Mouse (Mus musculus) ES-E14 (cell line): ENCODE data around the gene Ostf1. TPM values are rescaled to one million over a fixed set of nuclear protein-coding genes. Genes with fewer than 3 reads are reported as not detected.

Experiments used
- DNase-seq: peaks from one replicate; pipeline ENCODE4 v3.0.0-alpha.2; 2013; ENCODE audit warnings: low read depth, low spot score
- H3K27ac ChIP-seq: 2 replicates; pipeline ENCODE4 v1.5.1; 2012; ENCODE audit warnings: low read depth, mild to moderate bottlenecking, low read length, moderate library complexity, mixed read lengths; ENCODE audit not compliant: poor library complexity, insufficient read depth, severe bottlenecking
- H3K36me3 ChIP-seq: 2 replicates; pipeline ENCODE4 v1.6.1; 2012; ENCODE audit warnings: mild to moderate bottlenecking, low read length, moderate library complexity, mixed read lengths; ENCODE audit not compliant: control insufficient read depth, poor library complexity, insufficient read depth, severe bottlenecking
- H3K4me1 ChIP-seq, 2 experiments: fragments of 150-350 bp in 1 of 2; sonication (generic) in 1 of 2; 2 replicates each; pipeline ENCODE4 v1.6.1; 2012; ENCODE audit warnings: low read length in 2 of 2, mild to moderate bottlenecking in 1 of 2, mixed read lengths in 1 of 2; ENCODE audit not compliant: control insufficient read depth in 2 of 2, insufficient read depth in 2 of 2, poor library complexity in 1 of 2
- H3K4me3 ChIP-seq, 2 experiments: fragments of 150-350 bp in 1 of 2; sonication (generic) in 1 of 2; 2 replicates each; pipeline ENCODE4 v1.5.1; 2012; ENCODE audit warnings: low read length in 2 of 2, low read depth in 1 of 2, mild to moderate bottlenecking in 1 of 2, mixed read lengths in 1 of 2; ENCODE audit not compliant: insufficient read depth in 1 of 2, poor library complexity in 1 of 2, severe bottlenecking in 1 of 2
- H3K9ac ChIP-seq: 2 replicates; pipeline ENCODE4 v1.6.1; 2012; ENCODE audit warnings: low read depth, mild to moderate bottlenecking, low read length, mixed read lengths; ENCODE audit not compliant: poor library complexity, insufficient read depth, severe bottlenecking
- H3K9me3 ChIP-seq: fragments of 150-350 bp; sonication (generic); 2 replicates; pipeline ENCODE4 v1.6.1; 2012; ENCODE audit warnings: low read depth, mild to moderate bottlenecking, low read length; ENCODE audit not compliant: control insufficient read depth, insufficient read depth
- CHD2 ChIP-seq: IDR thresholded peaks from 2 replicates; pipeline ENCODE4 v1.6.1; 2014; ENCODE audit warnings: mild to moderate bottlenecking, low read depth, low read length, inconsistent platforms
- HCFC1 ChIP-seq: IDR thresholded peaks from 2 replicates; pipeline ENCODE4 v1.6.1; 2012; ENCODE audit warnings: low read length, inconsistent platforms, borderline replicate concordance; ENCODE audit not compliant: insufficient read depth
- MAFK ChIP-seq: IDR thresholded peaks from 2 replicates; pipeline ENCODE4 v1.6.1; 2014; ENCODE audit warnings: mild to moderate bottlenecking, low read depth, low read length, inconsistent platforms; ENCODE audit not compliant: insufficient read depth
- ZC3H11A ChIP-seq: IDR thresholded peaks from 2 replicates; pipeline ENCODE4 v1.6.1; 2012; ENCODE audit warnings: low read depth, mild to moderate bottlenecking, inconsistent platforms, low read length, borderline replicate concordance
- ZNF384 ChIP-seq: IDR thresholded peaks from 2 replicates; pipeline ENCODE4 v1.6.1; 2012; ENCODE audit warnings: low read depth, low read length, inconsistent platforms
- in situ Hi-C, 2 experiments: fragments of 600-800 bp; cut with MboI; formaldehyde crosslinking; loops; one replicate each; pipeline ENCODE4 v1.15.1; 2025; ENCODE audit warnings: low sequenced_read_pairs in 2 of 2, inconsistent platforms in 1 of 2; ENCODE audit not compliant: unreplicated experiment in 2 of 2
- total RNA-seq: library from RNA; depleted of rRNA; stranded (reverse); fragments of 300-350 nt; gene quantifications from 2 replicates; pipeline ENCODE4 v1.2.3, GENCODE M21; 2012

Gene Ostf1
- total RNA-seq, 1 experiment = 45.5 TPM

DNA sequence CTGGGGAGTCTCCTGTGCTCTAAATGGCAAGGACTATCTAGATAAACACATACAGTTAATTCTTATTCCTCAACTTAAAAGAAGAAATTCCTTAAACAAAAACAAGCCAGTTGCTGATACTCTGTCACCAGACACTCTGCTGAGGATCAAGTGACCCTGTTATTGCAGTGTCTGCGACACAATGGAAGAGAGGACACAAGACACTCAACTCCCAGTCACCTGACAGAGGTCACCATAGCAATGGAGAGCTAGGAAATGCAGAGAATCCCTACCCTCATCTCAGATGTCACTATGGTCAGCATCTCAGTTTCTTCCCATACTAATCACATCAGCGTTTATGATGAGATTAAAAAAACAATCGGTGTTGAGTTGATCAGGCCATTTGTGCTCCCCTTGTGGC, 58.2 kb downstream of the Ostf1 start:
- H3K36me3 ChIP-seq = no peaks in the 10 kb centered on the region
- no peak for DNase-seq
- H3K4me1 ChIP-seq = peaks cover 0 to 5% of the 10 kb centered on the region in 2 experiments; a peak in 2 of 4 replicates
- TF ChIP-seq CHD2 (no peak), HCFC1 (no peak)
- H3K27ac ChIP-seq = no peak overlapping the region
- no peak overlapping the region for H3K9ac ChIP-seq
- in situ Hi-C loops = no loop called here
- no peaks in the 10 kb centered on the region for H3K9me3 ChIP-seq
- no peak overlapping the region for H3K4me3 ChIP-seq

DNA sequence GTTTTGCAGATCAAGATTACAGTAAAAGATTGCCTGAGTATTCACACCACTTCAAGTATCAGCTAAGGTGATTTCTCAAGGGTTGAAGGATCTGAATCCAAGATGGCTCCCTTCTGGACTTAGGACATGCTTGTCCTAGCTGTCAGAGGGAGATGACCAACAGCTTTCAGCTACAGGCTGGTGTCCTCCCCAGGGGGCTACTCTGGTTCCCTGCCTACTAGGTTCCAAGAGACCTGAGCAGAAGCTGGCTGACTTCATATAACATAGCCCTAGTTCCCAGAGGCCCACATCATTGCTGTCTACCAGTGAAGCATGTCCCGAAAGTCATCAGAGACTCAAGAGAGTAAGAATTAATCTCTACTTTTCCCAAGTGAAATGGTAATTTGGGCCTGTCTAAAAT, 62.1 kb downstream of the Ostf1 start:
- no peak overlapping the region for H3K27ac ChIP-seq
- no peak overlapping the region for H3K4me3 ChIP-seq
- no peaks in the 10 kb centered on the region for H3K9me3 ChIP-seq
- no peak overlapping the region for H3K9ac ChIP-seq
- H3K36me3 ChIP-seq = no peaks in the 10 kb centered on the region
- in situ Hi-C loops = no loop called here
- no peak for DNase-seq
- no peak for TF ChIP-seq ZC3H11A
- no peak for TF ChIP-seq ZNF384
- no peak for TF ChIP-seq HCFC1
- no peak for TF ChIP-seq CHD2
- TF ChIP-seq MAFK = no peak
- peaks cover 0 to 5% of the 10 kb centered on the region in 2 experiments; a peak in 2 of 4 replicates for H3K4me1 ChIP-seq

DNA sequence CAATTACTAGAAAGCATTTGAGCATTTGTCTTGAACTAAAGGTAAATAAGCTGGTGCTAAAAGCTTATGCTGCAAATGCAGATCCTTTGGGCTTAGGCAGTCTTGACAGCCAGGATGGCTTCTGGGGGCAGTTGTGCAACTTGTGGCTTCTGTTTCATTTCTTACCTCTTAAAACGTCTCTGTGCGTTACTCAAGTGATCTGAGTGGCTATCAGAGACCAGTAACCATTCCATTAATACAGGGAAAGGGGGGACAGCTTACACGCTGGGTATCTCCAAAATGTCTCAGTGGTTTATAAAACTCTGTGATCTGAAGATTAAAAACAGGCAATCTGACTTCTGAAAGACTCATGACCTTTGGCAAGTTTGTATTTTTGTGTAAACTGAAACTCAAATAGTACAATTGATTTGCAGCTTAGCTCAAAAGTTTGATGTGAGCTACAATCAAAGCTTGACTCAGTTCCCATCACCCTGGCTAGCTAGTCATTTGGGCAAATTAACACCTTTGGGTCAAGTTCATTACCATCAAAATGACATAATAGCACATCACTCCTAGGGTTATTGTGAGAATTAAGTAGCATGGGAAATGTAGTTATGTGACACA, 62.7 kb downstream of the Ostf1 start:
- H3K36me3 ChIP-seq = no peaks in the 10 kb centered on the region
- H3K4me3 ChIP-seq = no peak overlapping the region
- no peak overlapping the region for H3K9ac ChIP-seq
- DNase-seq = no peak
- H3K4me1 ChIP-seq = peaks cover 0 to 3% of the 10 kb centered on the region in 2 experiments; a peak in 2 of 4 replicates
- H3K9me3 ChIP-seq = no peaks in the 10 kb centered on the region
- TF ChIP-seq ZNF384 = no peak
- TF ChIP-seq CHD2 = no peak
- no peak for TF ChIP-seq MAFK
- TF ChIP-seq HCFC1 = no peak
- TF ChIP-seq ZC3H11A = no peak
- in situ Hi-C loops = no loop called here
- no peak overlapping the region for H3K27ac ChIP-seq

DNA sequence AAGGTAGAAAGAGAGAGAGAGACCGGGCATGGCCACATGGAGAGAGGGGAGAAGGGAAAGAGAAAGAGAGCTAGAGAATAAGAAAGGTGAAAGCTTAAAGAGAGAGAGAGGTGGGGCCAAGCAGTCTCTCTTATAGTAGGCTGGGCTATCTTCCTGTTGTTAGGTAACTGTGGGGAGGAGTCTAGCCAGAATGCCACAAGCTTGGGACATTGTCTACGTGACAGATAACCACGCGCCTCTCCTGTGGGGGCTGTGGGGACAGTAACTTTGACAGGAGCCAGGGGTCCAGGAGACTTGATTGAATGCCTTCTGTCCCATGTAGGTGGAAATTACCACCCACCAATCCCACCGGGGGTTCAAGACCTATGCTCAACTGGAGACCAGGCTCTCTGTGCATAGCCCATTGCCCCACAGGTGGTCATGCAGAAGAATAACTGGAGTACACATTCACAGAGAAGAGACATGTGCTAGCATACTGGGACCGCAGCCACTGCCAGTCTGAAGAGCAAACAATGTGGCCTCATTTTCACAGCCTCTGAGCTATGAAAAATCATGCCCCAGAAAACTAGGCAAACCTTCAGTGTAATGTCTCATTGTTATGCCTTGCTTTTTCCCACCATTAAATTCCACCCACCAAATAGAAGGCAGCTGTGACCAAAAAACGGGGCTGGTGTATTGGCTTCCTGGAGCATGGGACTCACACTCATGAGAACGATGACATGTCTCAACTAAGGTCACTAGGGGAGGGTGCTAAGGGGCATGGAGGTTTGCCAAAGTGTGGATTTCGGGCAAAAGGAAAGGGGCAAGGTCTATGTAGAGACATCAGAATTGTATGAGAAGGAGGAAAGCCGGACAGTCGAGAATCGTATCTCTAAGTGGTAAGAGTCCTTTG, 63.4 kb downstream of the Ostf1 start:
- TF ChIP-seq ZNF384 = no peak
- TF ChIP-seq MAFK = no peak
- TF ChIP-seq HCFC1 = no peak
- TF ChIP-seq ZC3H11A = no peak
- no peak for TF ChIP-seq CHD2
- Histone ChIP-seq H3K4me1 (no peaks in the 10 kb centered on the region), H3K4me3 (no peak overlapping the region), H3K9me3 (no peaks in the 10 kb centered on the region), H3K9ac (no peak overlapping the region), H3K36me3 (no peaks in the 10 kb centered on the region), H3K27ac (no peak overlapping the region)
- no peak for DNase-seq
- in situ Hi-C loops = no loop called here
